Mouse (Mus musculus): ENCODE measurements around the gene Polr2g.

DNA sequence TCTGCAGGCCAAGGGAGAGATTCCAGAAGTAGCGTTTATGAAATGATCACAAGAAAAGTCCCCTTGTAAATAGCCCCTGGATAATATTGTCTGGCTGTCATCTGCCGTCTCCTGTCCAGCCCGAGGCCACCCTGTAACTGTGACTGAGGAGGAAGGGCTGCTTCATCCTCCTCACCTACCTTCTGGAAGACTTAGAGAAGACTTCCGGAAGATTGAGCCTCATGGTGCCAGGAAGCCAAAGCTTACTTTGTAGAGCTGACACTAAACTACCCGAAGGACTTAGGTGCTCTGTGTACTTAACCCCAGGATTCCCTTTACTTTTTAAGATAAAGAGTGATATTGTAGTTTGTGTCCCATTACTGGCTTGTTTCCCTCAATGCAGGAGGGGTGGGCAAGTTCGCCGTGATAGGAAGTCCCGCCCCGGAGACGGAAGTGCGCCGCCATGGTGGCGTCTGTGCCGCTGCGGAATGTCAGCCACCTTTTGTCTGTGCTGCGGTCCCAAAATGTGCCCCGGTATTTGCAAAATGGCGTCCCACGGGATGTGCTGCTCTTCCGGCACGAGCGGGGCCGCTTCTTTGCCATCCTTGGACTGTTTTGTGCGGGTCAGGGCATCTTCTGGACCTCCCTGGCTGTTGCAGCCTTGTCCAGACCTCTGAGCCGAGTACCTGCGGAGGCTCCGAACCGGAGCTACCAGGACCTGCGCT is 27.7 kb downstream of the Polr2g start, which contains the start of gene Tmem223:
- TF ChIP-seq CEBPB (IDR thresholded peaks at IDR 0.05; ENCODE audit: low read depth) (no peak), CTCF (IDR thresholded peaks at IDR 0.05; ENCODE audit: control insufficient read depth, insufficient read depth, insufficient read length) (no peak), MAX (IDR thresholded peaks at IDR 0.05) (no peak), USF1 (IDR thresholded peaks at IDR 0.05; ENCODE audit: low read depth) (no peak), MYOD1 (IDR thresholded peaks at IDR 0.05; ENCODE audit: control insufficient read depth, insufficient read length, low read depth) (no peak)

Data from C2C12 (cell line).